Mouse (Mus musculus) heart, adult 8-10 months (tissue): ENCODE data around the gene Med13. TPM values are rescaled to one million over a fixed set of nuclear protein-coding genes. Genes with fewer than 3 reads are reported as not detected.
"Not testable (repeated sequence)": the region's sequence is repeated elsewhere in the genome, so short reads cannot be mapped to it uniquely, and the experiment has no call there.

Experiments
- DNase-seq: peaks from one replicate; pipeline ENCODE4 v3.0.0; 2022; ENCODE audit warnings: low spot score
- total RNA-seq, 4 experiments: library from RNA; stranded (reverse); gene quantifications; 2 replicates each; pipeline ENCODE4 v1.2.4; 2022

Gene Med13
- total RNA-seq, 4 experiments from 2014 or later: 28.7 to 42.4 (median 33.7) TPM

DNA sequence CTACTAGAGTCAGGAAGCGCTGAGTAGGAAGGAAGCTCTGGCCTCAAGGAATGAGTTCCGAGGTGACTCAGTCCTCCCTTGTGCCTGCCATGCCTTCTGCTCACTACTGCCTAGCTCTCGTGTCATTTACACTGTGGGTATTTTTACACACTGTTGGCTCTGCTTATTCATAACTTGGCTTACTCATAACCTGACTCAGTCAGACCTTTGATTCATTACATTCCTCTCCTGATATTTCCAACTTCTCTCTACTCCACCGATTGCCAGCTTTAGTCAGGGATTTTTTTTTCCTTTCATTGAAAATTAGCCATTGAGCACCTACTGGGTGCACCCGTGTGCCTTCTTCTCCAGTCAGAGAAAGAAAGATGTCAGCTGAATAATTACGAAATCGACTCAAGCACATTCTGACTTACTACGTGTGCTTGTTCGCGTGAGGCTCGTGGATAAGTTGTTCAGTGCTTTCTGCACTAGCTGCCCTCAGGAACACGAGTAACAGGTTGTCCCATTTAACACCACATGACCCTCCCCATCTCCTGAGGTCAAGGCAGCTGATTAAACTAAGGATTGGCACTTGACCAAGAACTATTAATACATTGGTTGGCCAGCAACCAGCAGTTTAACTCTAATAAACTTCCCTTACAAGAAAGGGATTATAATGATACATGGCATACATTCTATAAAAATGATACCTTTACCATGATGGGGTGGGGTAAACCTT, 23.3 kb upstream of the Med13 start:
- no peak for DNase-seq

DNA sequence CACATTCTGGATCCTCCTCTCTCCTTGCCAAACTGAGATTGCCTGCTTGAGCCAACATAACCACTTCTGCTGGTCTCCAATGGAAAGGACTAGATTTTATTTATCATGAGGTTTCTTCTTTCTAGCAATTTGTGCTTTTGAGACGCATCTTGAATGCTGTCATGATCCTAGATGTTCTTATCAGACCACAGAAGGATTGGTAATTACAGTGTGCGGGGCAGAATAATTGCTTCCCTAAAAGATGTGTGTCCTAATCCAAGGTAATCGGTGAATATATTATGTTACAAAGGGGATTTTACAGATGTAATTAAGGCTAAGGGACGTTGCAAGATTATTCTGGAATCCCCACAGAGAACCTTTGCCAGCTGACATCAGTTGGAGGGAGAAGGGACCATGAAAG, 21.6 kb upstream of the Med13 start:
- no peak for DNase-seq

DNA sequence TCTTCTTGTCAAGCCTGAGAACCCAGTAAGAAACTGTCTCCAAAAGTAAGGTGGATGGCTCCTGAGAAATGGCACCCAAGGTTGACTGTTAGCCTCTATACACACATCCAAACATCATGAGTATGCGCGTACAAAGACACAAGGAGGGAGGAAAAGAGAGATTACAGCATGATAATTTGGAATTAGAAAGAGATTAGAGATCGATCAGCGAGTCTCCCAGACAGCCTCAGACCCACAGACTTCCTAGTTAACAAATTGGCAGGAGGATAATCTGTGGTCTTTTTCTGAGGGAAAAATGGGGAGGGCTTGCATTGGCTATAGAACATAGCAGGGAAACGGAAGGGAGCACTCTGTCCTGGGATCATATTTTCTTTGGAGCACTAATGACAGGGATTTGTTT, 20.4 kb upstream of the Med13 start:
- DNase-seq: no peak

DNA sequence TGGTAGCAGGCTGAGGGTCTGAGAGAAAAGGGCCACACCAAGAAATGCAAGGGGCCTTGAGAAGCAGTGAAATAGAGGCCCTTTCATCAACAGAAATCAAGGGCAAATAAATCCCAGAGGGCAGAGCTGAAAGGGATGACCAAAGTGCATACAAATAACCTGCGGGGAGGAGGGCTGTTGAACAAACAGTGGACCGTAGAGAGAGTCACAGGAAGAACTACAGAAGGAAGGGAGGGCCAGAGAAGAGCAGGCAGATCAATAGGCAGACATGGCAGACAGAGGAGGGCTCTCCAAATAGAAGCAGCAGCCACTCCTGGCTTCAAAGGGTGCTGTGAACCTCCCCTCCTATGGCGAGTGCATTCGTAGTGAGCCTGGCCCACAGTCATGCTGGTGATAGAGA, 19.3 kb upstream of the Med13 start:
- DNase-seq: no peak

DNA sequence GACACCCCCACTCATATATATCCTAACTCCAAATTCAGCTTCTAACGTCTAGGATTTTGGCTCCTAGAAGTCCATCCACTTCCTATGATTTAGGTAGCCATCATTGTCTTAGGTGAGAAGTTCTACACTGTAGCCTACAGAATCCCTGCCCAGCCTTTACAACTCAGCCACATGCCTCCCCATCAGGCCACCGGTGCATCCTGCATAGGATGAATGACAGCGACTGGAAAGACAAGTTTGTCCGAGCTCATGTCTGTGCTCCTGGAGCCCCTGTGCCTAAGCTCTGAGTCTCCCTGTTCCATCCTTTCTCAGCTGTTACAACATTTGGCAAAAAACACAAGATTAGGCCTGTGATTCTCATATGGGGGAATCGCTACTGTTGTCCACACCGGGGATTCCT, 17.7 kb upstream of the Med13 start:
- DNase-seq: no peak

DNA sequence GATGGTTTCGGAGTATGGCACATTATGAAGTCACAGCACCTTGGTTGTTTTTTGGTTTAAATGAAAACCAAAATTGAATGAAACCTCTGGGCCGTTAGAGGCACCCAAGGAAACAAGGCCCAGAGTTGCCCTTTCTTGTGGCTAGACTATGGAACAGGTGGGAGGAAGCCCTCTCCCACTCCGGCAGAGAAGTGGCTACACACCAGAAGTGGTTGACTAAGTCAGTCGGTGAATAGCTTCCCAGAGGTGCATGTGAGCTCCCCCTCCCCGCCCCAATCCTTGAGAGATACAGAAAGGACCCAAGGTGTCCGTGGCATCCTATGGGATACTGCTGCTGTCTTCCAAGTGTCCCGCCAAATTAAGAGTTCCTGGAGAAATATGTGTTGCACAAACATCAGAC, 13.9 kb upstream of the Med13 start:
- no peak for DNase-seq

DNA sequence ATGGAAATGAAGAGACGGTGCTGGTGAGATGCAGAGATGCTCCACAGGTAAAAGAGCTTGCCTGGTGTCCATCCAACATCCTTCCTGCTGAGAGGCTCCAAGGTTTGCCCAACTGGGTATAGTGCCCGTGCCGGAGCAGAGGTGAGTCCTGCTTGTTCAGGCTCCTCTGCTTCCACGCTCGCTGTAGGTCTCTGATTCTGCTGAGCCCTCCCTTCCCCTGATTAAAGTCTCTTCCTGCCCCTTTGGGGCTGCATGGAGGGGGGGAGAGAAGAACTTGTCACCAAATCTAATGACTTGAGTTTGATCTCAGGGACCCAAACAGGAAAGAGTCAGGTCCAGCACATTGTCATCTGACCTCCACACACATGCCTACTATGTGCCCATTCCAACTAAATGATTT, 12.5 kb upstream of the Med13 start:
- DNase-seq: no peak

DNA sequence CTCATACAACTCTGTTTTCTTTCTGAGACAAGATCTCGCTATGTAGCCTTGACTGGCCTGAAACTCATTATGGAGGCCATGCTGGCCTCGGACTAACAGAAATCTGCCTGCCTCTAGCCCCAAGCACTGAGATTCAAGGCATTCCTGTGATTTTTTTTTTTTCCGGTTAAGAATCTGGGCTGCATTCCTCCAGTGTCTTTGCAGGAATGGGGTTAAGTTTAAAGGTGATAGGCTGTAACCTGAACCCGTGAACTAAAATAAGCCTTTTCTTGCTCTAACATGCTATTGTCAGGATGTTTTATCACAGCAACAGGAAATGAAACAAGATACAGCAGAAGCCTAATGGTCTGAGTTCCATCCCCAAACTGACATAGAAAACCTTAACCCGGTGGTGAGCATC, 11.6 kb upstream of the Med13 start:
- no peak for DNase-seq

DNA sequence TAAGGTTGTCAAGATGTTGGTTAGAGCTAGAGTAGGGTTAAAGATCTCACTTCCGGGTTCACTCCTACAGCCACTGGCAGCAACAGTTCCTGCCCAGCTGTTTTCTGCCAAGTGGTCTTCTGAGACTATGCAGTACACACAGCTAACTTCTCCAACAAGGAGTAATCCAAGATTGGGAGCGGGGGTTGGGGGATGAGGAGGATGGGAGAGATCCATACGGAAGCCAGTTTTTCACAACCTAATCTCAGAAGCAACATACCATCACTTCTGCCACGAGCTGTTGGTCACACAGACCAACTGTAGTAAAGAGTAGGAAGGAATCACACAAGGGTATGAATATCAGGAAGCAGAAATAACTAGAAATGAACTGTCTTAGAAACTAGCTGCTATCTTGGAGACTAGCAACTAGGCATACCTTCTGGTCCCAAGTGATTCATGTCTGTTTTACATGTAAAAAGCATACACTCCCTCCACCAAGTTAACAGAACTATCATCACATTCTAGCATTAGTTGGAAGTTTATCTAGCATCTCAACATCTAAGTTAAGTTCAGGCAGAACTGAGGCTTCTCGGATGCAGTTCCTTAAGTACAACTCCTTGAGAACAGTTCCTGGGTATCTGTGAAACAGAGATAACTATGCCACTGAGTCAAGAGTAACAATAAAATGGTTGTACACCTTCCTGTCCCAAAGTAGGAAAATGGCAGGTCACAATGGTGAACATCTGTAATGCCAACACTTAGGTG, 7.5 kb upstream of the Med13 start:
- DNase-seq: no peak

DNA sequence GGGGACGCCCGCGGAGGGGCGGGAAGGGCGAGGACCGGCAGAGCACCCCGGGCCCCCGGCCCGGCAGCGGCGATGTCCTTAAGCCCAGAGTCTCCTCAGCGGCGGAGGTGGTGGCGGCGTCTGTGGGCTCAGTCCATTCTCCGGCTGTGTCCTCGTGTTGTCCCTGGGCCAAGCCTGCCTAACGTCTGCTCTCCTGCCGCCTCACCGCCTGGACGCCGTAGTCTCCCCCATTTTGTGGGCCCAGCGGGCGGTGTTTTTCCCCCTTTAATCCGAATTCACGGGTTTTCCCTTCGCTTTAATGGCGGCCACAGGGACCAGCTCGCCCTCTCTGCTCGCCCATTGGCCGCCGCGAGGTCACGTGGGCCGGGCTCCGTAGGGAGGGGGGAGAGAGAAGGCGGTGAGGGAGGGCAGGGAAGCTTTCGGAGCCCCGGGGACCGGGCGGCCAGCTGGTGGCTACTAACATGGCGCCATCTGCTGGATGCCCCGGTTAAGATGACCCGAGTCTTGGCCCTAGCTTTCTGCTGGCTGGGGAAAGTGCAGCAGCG, 654 bp upstream of the Med13 start:
- DNase-seq: peak; percentile 98

DNA sequence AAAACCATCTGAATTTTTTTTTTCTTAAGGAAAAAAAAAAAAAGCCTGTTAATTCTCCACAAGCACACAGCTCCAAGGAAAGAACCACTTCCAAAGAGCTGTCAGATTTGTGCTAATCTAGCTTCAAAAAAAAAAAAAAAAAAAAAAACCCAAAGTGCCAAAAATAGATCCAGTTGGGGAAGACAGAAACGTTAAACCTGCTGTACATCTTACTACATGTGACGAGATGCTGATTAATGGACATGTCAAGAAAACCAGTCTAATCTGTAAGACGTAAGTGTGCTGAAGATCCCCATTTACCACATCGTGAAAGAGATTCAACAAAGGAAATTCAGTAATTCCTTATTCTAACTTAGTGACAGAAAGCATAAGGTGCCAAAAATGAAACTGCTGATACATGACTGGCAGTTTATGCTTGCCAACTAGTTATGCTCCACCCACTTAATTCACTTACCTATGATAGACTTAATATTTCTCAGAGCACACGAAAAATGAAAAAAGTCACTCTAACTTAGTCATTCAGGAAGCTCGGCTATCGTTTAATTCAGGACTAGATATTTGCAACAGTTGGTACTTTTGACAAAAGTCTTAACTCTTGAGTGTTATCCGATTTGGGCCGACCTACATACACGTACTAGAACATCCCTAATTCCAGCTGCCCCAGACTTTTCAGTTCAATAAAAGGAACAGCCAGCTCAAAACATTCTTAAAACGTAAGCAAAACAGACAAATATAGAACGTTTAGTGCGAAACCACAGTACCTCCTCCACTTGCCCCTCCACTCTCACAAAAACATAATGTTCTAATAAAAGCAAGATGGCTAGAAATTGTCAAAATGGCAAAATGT, 1.2 kb downstream of the Med13 start:
- peak; percentile 28 for DNase-seq

DNA sequence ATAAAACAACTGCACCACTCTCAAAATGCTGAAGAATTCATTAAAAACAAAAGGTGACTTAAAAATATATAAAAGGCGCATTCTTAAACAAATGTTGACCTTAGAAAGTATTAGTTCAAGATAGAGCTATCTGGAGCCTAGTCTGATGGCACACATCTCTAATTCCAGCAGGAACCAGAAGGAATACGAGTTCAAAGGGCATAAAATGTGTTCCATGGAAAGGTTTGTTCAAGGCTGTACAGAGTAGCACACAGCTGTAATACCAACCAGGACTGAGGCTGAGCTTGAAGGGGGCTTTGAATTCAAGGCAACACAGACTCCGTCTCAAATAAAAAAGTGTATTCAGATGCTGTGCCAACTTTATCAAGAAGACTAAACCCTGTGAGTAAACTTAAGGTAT, 3.8 kb downstream of the Med13 start:
- DNase-seq: no peak

DNA sequence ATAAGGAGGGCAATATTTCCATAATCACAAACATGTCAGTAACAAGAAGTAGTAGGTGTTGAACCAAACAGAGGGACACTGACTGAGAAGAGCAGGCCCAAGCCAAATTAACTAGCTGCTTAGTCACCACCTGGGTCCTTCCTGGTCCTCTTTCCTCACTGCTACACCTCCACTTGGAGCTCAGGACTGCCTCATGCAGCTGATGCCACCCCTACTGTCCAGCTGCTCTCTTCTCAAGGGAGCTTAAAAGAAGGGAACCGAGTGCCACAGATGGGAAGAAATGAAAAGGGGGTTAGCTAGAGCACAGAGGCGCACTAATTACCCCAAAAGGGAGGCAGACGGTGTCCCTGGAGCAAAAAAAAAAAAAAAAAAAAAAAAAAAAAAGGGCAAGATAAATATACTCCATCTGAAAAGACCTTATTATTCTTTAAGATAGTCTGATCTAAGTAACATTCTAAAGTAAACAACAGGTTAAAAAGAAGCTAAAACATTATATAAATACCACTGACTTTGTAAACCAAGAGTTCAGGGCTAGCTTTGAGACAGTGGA, 5.6 kb downstream of the Med13 start:
- no peak for DNase-seq

DNA sequence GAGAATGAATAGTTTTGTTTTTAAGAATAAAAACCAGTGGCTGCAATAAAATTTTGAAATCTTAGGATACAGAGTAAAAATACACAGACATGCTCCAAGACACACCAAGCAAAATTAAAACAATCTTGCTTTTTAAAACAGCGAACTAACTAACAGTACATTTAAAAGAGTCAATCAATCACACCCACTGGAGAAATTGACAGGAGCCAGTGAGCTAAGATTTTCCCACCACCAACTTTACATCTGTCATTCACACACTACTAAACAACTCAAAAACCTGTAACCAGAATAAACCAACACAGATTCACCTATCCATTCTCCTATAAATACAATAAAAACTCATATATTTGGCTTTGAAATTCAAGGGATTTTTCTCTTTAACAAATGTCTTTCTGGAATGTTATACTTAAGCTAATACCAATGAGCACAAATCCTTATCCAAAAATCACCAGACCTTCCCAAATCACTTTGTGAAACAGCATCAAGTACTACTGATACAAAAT, 6.7 kb downstream of the Med13 start:
- no peak for DNase-seq

DNA sequence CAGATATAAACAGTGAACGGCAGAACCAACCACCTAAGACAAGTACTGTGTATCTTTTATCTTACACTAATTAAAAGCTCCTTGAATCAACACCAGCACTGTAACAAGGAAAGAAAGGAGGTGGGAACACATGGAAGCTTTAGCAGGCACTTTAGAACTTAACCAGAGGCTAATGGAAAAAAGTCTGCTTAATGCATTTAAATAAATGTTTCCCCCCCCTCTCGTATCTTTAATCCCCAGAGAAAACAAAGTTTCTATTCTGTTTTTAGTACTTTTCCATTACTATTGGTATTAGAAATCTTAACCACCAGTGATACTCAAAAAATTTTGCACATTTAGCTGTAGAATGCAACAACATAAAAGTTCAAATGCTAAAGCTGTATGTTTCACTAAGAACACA, 8.1 kb downstream of the Med13 start:
- DNase-seq: no peak

DNA sequence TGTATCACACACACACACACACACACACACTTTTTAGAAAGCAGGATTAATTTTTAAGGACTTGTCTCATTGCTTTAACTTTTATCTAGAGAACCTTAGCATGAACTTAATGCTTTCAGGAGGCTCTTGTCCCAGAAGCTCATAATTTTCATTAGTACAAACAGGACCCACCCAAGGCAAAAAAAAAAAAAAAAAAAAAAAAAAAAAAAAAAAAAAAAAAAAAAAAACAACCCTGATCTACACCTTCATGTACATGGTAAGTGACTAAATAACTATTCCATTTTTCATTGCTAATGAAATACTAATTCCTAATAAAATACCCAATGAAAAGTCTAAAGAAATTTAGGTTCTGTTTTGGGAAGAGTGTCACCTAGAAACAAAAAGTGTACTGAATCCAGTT, 8.5 kb downstream of the Med13 start:
- no peak for DNase-seq

DNA sequence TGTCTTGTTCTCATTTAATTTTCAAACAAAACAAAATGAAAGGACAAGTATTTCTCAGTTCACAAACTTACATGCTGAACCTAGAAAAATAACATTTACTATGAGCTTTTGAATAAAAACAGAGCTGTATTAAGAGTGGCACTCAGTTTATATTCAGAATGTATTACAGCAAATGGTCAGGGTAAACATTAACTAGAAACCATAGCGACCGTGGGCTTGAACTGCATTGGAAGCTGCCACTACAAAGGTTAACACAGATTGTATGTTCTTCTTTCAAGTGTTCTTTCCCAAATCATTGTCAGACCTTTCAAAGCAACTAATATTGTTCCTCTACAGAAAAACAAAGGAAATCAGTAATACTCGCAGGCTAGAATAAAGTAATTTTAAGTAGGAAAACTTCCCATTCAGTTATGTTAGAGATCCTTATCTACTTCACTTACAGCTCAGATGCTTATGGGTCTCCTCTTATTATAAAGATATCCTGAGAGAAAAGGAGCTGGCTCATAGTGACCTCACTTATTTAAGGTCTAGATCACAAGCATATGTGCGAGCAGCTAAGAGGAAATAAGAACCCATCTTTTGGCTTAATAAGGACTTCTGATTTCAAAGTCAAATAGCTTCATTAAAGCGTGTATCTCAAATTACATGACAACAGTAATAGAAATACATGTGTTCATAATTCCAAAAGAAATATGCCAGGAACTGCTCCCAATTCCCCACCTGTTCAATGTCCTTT, 9.8 kb downstream of the Med13 start:
- no peak for DNase-seq

DNA sequence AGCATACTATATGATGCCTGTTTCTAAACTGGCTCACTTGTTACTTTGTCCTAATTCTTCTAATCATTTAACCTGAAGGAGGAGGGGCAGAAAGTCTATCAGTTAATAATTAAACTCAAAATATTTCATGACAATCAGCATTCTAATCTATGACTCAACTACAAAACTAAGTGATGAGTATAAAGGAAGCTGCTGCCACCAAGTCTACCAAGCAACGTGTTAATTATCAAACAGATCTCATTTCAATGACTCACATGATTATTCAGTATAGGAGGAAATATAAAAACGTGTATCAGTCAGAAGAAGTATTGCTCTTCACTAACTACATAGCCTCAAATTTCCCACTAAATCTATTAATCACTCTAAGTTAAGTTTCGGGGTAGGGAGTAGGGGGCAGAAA, 10.9 kb downstream of the Med13 start:
- DNase-seq: no peak

DNA sequence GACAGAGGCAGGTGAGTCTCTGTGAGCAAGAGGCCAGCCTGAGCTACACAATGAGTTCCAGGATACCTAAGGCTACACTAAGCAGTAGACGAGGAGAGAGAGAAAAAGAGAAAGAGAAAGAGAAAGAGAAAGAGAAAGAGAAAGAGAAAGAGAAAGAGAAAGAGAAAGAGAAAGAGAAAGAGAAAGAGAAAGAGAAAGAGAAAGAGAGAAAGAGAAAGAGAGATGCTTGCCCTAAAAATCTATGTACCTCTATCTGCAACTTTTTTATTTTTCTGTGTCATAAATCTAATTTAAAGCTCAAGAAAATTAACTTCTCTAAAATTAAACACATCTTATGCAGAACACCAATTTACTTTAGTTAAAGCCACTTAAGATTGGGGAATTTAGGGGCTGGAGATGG, 12.5 kb downstream of the Med13 start:
- not testable (repeated sequence) for DNase-seq

DNA sequence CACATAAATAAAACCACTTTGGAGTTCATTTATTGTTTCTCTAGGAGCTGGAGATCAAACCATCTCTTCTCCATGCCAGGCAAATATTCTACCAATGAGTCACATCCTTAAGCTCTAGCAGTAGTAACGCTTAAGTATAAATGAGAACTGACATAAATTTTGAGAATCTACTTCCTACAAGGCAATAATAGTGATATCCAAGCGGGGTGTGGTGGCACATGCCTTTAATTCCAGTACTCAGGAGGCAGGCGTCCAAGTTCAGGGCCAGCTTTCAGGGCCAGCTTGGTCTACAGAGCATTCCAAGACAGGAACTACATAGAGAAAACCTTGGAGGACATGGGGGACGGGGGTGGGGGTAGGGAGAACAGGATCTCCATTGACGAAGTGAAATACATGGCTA, 33.2 kb downstream of the Med13 start:
- DNase-seq: no peak

DNA sequence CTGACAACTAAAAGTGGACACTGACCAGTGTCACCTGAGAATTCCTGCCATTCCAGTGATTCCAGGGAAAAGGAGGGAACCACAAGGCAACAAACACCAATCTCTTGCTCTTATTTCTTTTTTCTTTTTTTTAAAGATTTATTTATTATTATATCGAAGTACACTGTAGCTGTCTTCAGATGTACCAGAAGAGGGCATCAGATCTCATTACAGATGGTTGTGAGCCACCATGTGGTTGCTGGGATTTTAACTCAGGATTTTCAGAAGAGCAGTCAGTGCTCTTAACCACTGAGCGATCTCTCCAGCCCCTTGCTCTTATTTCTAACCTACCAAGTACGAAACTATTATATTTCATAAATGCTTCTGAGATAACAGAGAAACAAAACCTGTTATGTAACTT, 42.4 kb downstream of the Med13 start:
- DNase-seq: not testable (repeated sequence)
